Mouse (Mus musculus): Measurements from ENCODE around the gene Unkl.

The Unkl gene

DNA sequence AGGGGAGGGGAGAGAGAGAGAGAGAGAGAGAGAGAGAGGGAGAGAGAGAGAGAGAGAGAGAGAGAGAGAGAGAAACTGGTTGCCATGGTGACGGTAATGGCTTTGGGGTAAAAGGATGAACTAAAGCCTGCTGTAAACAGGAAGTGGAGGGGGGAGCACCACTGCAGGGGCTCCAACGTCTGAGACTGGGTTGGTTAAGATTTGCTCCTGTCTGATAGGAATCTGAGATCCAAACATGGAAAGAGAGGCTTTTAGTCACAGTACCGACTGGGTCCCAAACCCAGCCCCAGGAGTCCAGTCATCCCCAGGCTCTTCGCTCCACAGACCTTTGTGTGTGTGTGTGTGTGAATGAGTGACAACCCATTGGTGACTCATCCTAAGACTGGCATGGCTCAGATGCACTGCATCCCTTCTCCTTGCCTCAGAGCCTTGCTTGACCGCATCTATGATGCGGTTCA, 69.6 kb downstream of the Unkl start:
- DNase-seq = no peak

DNA sequence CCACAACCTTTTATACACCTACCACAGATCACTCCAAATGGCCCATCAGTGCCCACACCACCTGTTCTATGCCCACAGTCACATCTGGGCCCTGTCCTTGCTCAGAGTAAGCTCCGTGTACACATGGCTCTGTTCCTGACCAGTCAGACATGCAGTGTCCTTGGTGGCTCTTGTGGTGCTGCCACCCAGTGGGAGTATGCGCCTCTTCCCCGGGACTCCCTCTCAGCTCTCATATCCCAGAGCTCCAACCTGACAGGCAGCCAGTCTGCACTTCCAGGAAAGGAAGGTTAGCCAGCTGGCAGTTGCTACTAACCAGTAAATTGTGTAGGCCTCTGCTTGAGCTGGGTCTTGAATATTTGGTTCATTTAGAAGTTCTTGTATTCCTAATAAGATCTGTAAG, 76.3 kb downstream of the Unkl start:
- peak; percentile 97 for DNase-seq

- DNase-seq = no peak
These were observed 82.7 kb downstream of the Unkl start for GRCm38 (mm10) chr17:25270795-25271335.

GRCm38 (mm10) chr17:25272326-25272725, 84.1 kb downstream of the Unkl start:
- peak; percentile 85 for DNase-seq

DNA sequence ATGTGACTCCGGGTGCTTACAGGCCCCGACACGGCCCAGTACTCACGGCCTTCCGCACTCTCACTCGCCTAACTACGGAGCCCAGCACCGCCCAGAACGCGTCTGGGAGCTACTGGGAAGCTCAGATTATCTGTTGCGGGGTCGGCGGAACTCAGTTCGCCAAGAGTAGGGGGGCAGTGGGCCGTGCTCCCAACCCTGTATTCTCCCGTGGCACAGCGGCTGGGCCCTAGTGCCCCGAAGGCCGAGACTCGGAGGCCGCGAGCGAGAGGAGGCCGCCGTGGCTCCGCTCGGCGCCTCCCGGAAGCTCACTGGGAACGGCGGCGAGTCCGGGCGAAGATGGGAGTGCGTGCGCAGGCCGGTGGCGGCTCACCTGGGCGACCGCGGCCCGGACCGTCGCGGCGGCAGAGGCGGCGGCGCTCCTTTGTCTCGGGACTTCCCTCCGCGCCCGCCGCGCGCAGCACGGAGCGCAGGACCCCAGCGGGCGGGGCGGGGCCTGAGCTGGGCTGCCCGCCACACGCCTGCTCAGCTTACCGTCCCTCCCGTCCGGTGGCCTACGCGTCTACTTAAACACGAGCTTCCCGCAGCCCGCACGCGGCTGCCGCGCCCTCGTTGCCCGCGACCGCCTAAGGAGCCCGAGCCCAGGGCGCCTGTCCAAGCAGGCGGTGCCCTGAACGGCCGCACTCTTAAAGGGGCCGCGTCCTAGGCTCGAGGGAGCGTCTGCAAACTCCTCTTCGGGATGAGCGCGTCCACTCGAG, 84.9 kb downstream of the Unkl start:
- DNase-seq = no peak

- peak; percentile 100 for DNase-seq
These were observed 85.7 kb downstream of the Unkl start for GRCm38 (mm10) chr17:25273706-25274501.

- no peak for DNase-seq
These were observed 86.6 kb downstream of the Unkl start, which contains the start of gene Ube2i for GRCm38 (mm10) chr17:25274571-25275346. Gene Ube2i, minus strand, starts transcription at chr17:25274622.

- peak; percentile 71 for DNase-seq
These were observed 87.6 kb downstream of the Unkl start for GRCm38 (mm10) chr17:25275833-25276232.

DNA sequence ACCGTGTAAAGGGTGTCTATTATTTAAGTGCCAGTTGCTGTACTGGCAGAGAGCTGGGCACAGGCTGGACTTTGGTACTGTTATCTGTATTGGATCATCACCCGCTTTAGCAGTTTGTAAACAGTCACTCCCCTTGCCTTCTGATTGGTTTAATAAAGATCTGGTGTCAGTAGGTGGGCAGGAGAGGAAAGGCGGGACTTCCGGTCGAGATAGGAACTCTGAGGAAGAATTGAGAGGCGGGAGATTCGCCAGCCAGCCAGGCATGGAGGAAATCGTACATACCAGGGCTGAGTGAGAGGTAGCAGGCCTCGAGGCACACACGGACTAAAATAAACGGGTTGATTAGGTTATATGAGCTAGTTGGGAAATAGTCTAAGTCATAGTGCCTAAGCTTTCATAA, 93.9 kb downstream of the Unkl start:
- peak; percentile 97 for DNase-seq

Measured in heart, adult 11 months (tissue).